Mouse (Mus musculus) limb, embryonic 14.5 days (tissue): Measurements from ENCODE around the gene Wdr25. TPM values are rescaled to one million over a fixed set of nuclear protein-coding genes. Genes with fewer than 3 reads are reported as not detected.

Source experiments
- ATAC-seq: fragments of 200-750 bp; cut with Nextera tagmentation; 2 replicates; pipeline ENCODE4 v1.8.0; 2017; ENCODE audit warnings: low read depth, moderate number of reproducible peaks, moderate TSS enrichment; ENCODE audit not compliant: low FRiP score
- DNase-seq: peaks from one replicate; pipeline ENCODE4 v3.0.0-alpha.2; 2015; ENCODE audit warnings: low spot score
- H3K27ac ChIP-seq: fragments of 300-500 bp; sonication (generic); replicated peaks from 2 replicates; pipeline ENCODE4 v1.5.1; 2014; ENCODE audit warnings: low read depth, mild to moderate bottlenecking, low read length, moderate library complexity, mixed read lengths
- H3K27me3 ChIP-seq: fragments of 300-500 bp; sonication (generic); 2 replicates; pipeline ENCODE4 v1.6.1; 2014; ENCODE audit warnings: low read length, mixed read lengths; ENCODE audit not compliant: control insufficient read depth, insufficient read depth
- H3K36me3 ChIP-seq: fragments of 300-500 bp; sonication (generic); 2 replicates; pipeline ENCODE4 v1.6.1; 2014; ENCODE audit warnings: mild to moderate bottlenecking, low read length, moderate library complexity, mixed read lengths; ENCODE audit not compliant: control insufficient read depth, insufficient read depth
- H3K4me1 ChIP-seq: fragments of 300-500 bp; sonication (generic); 2 replicates; pipeline ENCODE4 v1.6.1; 2014; ENCODE audit warnings: antibody characterized with exemption, low read length, mixed read lengths; ENCODE audit not compliant: control insufficient read depth, insufficient read depth
- H3K4me2 ChIP-seq: fragments of 300-500 bp; sonication (generic); replicated peaks from 2 replicates; pipeline ENCODE4 v1.6.1; 2014; ENCODE audit warnings: low read depth, mild to moderate bottlenecking, low read length, moderate library complexity; ENCODE audit not compliant: severe bottlenecking
- H3K4me3 ChIP-seq: fragments of 300-500 bp; sonication (generic); replicated peaks from 2 replicates; pipeline ENCODE4 v1.5.1; 2014; ENCODE audit warnings: low read length
- H3K9ac ChIP-seq: fragments of 300-500 bp; sonication (generic); 2 replicates; pipeline ENCODE4 v1.6.1; 2014; ENCODE audit warnings: mild to moderate bottlenecking, low read depth, low read length, moderate library complexity; ENCODE audit not compliant: severe bottlenecking
- H3K9me3 ChIP-seq: fragments of 300-500 bp; sonication (generic); 2 replicates; pipeline ENCODE4 v1.6.1; 2016; ENCODE audit warnings: low read length; ENCODE audit not compliant: control insufficient read depth
- POLR2A ChIP-seq: fragments of 200-500 bp; IDR thresholded peaks from 2 replicates; pipeline ENCODE4 v1.8.0; 2012; ENCODE audit warnings: inconsistent platforms, mild to moderate bottlenecking, moderate library complexity, borderline replicate concordance; ENCODE audit not compliant: insufficient read depth, insufficient read length; ENCODE audit errors: extremely low read depth
- WGBS: fragments of 180-500 bp; shearing (Covaris S2); extraction: QIAGEN DNeasy Blood & Tissue Kit; methylation state at CpG from one replicate; pipeline ENCODE4 v1.1.7; 2014; 5-methylcytosine and 5-hydroxymethylcytosine counted together
- polyA plus RNA-seq, 2 experiments: library from polyadenylated mRNA; depleted of rRNA in 1 of 2; stranded (reverse) in 1 of 2; unstranded in 1 of 2; fragments of >200 nt; fragmentation: Nextera tagmentation in 1 of 2; extraction: Ambion mirVana in 1 of 2; gene quantifications; 2 replicates each; pipeline versions ENCODE4 v1.2.1 to v1.2.3; 2012 to 2014

Gene Wdr25
- polyA plus RNA-seq, 2 experiments, result 4.6 to 12.7 TPM

DNA sequence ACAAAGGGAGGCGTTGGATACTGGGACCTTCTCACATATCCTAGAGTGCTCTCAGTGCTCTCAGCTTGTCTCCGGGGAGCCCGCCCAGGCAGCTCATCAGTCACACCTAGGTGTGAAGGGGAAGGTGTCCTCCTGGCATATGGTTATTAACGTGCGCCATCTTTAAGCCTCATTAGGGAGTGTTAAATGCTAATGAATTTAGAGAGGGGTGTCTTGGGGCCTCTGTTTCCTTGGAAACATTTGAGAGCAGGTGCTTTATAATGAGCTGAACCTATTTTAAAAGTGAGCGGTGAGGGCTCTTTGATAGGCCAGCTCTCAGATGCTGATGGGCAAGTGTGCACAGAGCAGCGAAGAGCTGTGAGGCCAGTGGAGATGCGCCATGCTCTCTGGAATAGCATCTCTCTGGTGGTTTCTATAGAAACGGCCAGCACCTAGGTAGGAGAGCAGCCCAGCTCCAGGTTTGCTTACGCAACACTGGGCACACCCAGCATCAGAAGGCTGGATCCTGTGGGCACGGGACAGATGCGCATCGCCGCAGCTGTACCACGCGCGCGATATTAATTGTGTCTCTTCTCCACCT is 116.7 kb downstream of the Wdr25 start:
- H3K4me1 ChIP-seq, result no peaks in the 10 kb centered on the region
- WGBS, result 72% methylated on average over 18 of the region's 18 CpGs
- ATAC-seq, result no peak
- H3K4me3 ChIP-seq, result no peak overlapping the region
- H3K27ac ChIP-seq, result no peak overlapping the region
- H3K27me3 ChIP-seq, result no peaks in the 10 kb centered on the region
- H3K9me3 ChIP-seq, result no peaks in the 10 kb centered on the region
- no peak overlapping the region for H3K9ac ChIP-seq
- no peak for DNase-seq
- no peak overlapping the region for H3K4me2 ChIP-seq
- no peaks in the 10 kb centered on the region for H3K36me3 ChIP-seq
- TF ChIP-seq POLR2A, result no peak

DNA sequence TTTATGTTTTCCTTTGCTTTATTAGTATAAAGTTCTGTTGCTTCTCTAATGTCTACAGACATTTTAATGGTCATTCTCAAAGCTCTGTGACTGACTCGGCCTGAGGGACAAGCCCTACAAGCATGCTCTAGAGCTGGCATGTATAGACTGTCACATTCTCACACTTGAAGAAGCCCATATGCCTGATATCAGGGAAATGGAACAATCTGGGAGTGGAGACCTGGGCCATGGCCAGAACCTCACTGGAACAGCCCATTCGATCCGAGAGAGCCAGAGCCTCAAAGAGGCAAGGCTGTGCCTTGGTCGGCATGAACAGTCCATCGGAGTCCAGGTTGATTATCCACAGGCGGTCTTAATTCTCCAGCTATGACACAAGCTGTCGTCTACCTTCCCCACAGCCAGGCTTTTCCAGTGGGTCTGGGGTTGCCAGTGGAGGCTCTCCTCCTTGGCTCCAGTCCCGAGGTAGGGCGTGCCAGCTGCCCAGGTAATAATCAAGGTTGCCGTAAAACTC is 128.8 kb downstream of the Wdr25 start:
- Histone ChIP-seq H3K9ac (no peak overlapping the region), H3K27me3 (no peaks in the 10 kb centered on the region), H3K36me3 (peaks cover 2% of the 10 kb centered on the region; the same call in 1 of the 2 replicates), H3K9me3 (no peaks in the 10 kb centered on the region), H3K4me3 (no peak overlapping the region), H3K4me1 (0 out of 2 replicates have a peak, but pooled peaks cover 3% of the 10 kb centered on the region), H3K4me2 (no peak overlapping the region), H3K27ac (no peak overlapping the region)
- no peak for TF ChIP-seq POLR2A
- ATAC-seq, result no peak
- no peak for DNase-seq
- WGBS, result 36% methylated on average over 10 of the region's 10 CpGs

DNA sequence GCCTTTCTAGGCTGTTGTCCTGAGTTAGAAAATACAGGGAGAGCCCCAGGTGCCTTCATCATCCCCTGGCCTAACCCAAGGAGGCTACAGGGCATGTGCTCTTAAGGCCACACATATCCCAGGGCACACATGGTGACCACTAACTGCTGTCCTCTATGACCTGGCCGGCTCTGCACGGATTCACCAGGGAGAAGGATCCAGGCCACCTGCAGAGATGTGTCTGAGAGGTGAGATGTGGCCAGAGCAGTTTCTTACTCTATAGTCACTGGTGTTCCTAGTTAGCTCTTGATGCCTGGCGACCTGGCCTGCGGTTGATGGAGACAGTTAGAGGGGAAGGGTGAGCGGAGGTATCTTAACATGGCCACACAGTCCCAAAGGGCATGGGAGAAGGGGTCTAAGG is 129.5 kb downstream of the Wdr25 start:
- ATAC-seq (no peak), DNase-seq (no peak)
- Histone ChIP-seq H3K27me3 (no peaks in the 10 kb centered on the region), H3K9me3 (no peaks in the 10 kb centered on the region), H3K27ac (no peak overlapping the region), H3K9ac (no peak overlapping the region), H3K36me3 (peaks cover 2% of the 10 kb centered on the region; the same call in 1 of the 2 replicates), H3K4me2 (no peak overlapping the region), H3K4me1 (0 out of 2 replicates have a peak, but pooled peaks cover 3% of the 10 kb centered on the region), H3K4me3 (no peak overlapping the region)
- TF ChIP-seq POLR2A, result no peak
- 81% methylated on average over 5 of the region's 5 CpGs for WGBS

DNA sequence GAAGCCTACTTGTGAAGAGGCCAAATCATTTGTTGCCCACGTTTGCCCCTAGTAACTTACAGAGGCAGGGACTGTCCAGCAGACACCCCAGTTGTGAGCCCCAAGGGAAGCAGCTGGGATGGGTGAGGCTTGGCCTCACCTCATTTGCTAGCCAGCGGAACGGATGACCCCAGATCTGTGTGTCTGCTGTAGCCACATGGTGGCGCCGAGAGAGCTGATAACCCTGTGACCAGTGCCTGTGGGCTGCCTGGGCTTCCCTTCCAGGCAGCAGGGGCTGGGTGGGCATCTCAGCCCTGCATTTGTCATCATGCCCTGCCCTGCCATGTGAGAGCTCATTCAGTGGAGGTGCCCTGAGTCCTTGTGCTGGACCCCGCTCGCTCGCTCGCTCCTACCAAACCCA is 130.3 kb downstream of the Wdr25 start:
- TF ChIP-seq POLR2A, result no peak
- ATAC-seq, result no peak
- 0 out of 2 replicates have a peak, but pooled peaks cover 3% of the 10 kb centered on the region for H3K4me1 ChIP-seq
- no peaks in the 10 kb centered on the region for H3K9me3 ChIP-seq
- H3K27ac ChIP-seq, result no peak overlapping the region
- no peak overlapping the region for H3K4me2 ChIP-seq
- H3K36me3 ChIP-seq, result peaks cover 2% of the 10 kb centered on the region; the same call in 1 of the 2 replicates
- WGBS, result 69% methylated on average over 9 of the region's 9 CpGs
- H3K9ac ChIP-seq, result no peak overlapping the region
- no peaks in the 10 kb centered on the region for H3K27me3 ChIP-seq
- DNase-seq, result no peak
- H3K4me3 ChIP-seq, result no peak overlapping the region

DNA sequence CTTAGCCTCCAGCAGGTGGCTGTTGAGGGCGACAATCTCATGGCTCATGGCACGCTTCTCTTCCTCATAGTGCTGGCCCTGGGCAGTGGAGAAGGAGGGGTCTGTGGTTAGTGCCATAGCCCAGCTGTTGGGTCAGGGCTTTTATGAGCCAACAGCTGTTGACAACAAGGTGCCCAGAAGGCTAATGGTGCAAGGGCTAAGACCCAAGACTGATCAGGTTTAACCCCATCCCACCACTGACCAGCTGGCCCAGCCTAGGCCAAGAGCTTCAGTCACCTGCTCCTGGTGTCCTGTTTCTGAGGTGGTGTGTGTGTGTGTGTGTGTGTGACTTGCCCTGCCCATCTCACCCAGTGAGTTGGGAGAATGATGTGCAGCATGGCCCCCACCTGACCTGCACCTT is 143.6 kb downstream of the Wdr25 start:
- H3K4me1 ChIP-seq, result no peaks in the 10 kb centered on the region
- no peak for TF ChIP-seq POLR2A
- no peak overlapping the region for H3K9ac ChIP-seq
- H3K4me2 ChIP-seq, result no peak overlapping the region
- peaks cover 8% of the 10 kb centered on the region; the same call in 1 of the 2 replicates for H3K9me3 ChIP-seq
- DNase-seq (no peak), ATAC-seq (no peak)
- no peak overlapping the region for H3K4me3 ChIP-seq
- WGBS, result 66% methylated on average over 2 of the region's 2 CpGs
- no peaks in the 10 kb centered on the region for H3K36me3 ChIP-seq
- H3K27me3 ChIP-seq, result peaks cover 25% of the 10 kb centered on the region
- H3K27ac ChIP-seq, result no peak overlapping the region
